Mouse (Mus musculus) WW6 (cell line): Measurements from ENCODE around the gene Olfr1135.

Source experiments
- DNase-seq: peaks from one replicate; pipeline ENCODE4 v3.0.0-alpha.2; 2013; ENCODE audit warnings: low read depth, low spot score

Olfr1135 gene

DNA sequence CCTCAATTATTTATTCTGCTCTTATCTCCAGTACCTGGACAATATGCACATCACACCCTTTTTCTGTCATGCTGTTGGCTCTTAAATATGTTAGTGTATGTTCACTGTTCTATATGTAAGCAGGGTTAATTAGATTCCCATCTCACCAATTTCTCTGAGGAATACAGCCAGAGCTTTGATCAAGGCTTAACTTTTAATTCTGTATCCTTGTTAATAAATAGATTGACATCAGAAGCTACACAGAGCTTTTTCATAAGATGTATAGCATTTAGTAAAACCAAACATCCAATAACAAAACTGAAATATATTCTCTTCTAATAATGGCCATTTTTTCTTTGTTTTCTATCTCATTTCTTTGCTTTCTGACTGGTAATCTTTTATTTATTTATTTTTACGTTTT, at the start of gene Olfr1135:
Olfr1135 (minus strand) TSS at position 101 of the 400 bp plus-strand sequence.
- no peak for DNase-seq

DNA sequence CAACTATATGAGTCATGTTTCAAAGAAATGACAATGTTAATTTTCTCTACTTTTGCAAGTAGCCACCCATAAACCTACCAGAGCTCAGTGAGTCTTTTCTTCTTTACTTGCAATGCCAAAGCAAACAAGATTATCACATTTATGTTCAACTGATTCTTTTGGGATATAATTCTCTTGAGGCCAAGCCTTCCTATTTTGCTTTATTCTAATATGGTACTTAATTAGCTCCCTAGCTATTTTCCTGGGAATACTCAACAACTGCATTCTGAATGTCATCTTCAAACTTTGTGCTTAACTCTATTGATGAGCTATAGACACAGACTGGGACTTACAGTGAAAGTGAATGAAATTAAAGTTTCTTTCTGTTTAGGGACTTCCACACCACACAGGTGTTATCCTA, 39.6 kb upstream of the Olfr1135 start, which contains the start of gene Olfr1137:
Olfr1137 (minus strand) TSS at position 101 of the 400 bp plus-strand sequence.
- DNase-seq = no peak

GRCm38 (mm10) chr2:87693847-87694246, 20.4 kb upstream of the Olfr1135 start, which contains the start of gene Olfr1136:
TSS of gene Olfr1136 (minus strand) at chr2:87693947.
- no peak for DNase-seq

DNA sequence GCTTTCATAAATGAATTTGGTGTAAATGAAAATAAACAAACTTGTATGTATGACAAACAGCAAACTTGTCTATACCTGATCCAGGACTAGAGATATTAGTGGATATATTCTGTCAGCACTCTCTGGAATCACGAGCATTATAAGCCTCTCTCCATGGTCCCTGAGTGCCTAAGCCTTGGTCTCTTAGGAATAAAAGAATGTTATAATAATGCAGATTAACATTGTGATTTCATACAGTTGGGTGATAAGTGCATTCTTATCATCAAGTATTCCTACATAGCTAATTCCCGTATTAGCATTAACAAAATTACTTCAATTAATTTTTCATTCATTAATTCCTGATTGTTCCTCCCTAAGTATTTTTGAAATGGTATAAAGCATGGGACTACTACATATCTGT, 15.1 kb downstream of the Olfr1135 start, which contains the start of gene Olfr1134:
Olfr1134 (minus strand) TSS at position 101 of the 400 bp plus-strand sequence.
- DNase-seq = no peak

- no peak for DNase-seq
Observed at GRCm38 (mm10) chr2:87647274-87647673, 26.2 kb downstream of the Olfr1135 start, which contains the start of gene Olfr1133. TSS of gene Olfr1133 (minus strand) at chr2:87647374.

GRCm38 (mm10) chr2:87642441-87642840, 31.0 kb downstream of the Olfr1135 start:
- DNase-seq = no peak

DNA sequence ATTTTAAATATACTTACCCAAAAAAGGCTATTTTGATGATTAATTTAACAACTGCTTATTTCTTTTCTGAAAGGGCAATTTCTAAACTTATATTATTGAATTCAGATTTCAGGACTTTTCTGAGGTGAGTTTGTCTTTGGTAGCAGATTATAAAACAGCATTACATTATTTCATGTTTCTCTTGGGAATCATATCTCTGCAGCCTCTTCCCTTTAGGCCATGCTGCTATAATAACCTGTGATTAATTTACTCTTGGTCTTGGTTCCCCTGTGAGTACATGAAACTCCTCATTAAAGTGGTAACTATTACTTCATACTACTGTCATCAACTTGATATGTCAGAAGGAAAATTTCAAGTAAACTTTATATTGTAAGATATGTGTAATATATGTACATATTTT, 36.0 kb downstream of the Olfr1135 start, which contains the start of gene Olfr1132:
Olfr1132 (minus strand) TSS at position 101 of the 400 bp plus-strand sequence.
- DNase-seq = no peak

GRCm38 (mm10) chr2:87626804-87627203, 46.7 kb downstream of the Olfr1135 start, which contains the start of gene Olfr1131:
TSS of gene Olfr1131 (plus strand) at chr2:87627104.
- no peak for DNase-seq
